Mouse (Mus musculus): Measurements from ENCODE around the gene Cavin1.
"Not testable (repeated sequence)": the region's sequence is repeated elsewhere in the genome, so short reads cannot be mapped to it uniquely, and the experiment has no call there.

Gene Cavin1

GRCm38 (mm10) chr11:100970557-100970937 lies at the start of gene Cavin1:
Gene Cavin1, minus strand, starts transcription at chr11:100970887.
- no peak for DNase-seq (ENCODE audit: extremely low spot score, low spot score)

- DNase-seq (ENCODE audit: extremely low spot score, low spot score), result no peak
Observed at GRCm38 (mm10) chr11:101011641-101012040, 41.0 kb upstream of the Cavin1 start.

GRCm38 (mm10) chr11:101009888-101010784 lies 39.4 kb upstream of the Cavin1 start:
- peak; percentile 21 for DNase-seq (ENCODE audit: extremely low spot score, low spot score)

GRCm38 (mm10) chr11:101009046-101009887 lies 38.6 kb upstream of the Cavin1 start, which contains the start of gene Atp6v0a1:
Gene Atp6v0a1, plus strand, starts transcription at chr11:101009452.
- peak; percentile 93 for DNase-seq (ENCODE audit: extremely low spot score, low spot score)

GRCm38 (mm10) chr11:101008206-101009045 lies 37.7 kb upstream of the Cavin1 start:
- DNase-seq (ENCODE audit: extremely low spot score, low spot score), result no peak

- no peak for DNase-seq (ENCODE audit: extremely low spot score, low spot score)
Observed at GRCm38 (mm10) chr11:101003025-101003685, 32.5 kb upstream of the Cavin1 start.

GRCm38 (mm10) chr11:101001875-101002552 lies 31.3 kb upstream of the Cavin1 start:
- not testable (repeated sequence) for DNase-seq (ENCODE audit: extremely low spot score, low spot score)

GRCm38 (mm10) chr11:100999254-100999653 lies 28.6 kb upstream of the Cavin1 start:
- DNase-seq (ENCODE audit: extremely low spot score, low spot score), result no peak

GRCm38 (mm10) chr11:100998836-100999235 lies 28.1 kb upstream of the Cavin1 start:
- no peak for DNase-seq (ENCODE audit: extremely low spot score, low spot score)

GRCm38 (mm10) chr11:100996501-100996900 lies 25.8 kb upstream of the Cavin1 start:
- no peak for DNase-seq (ENCODE audit: extremely low spot score, low spot score)

GRCm38 (mm10) chr11:100994655-100995054 lies 24.0 kb upstream of the Cavin1 start:
- no peak for DNase-seq (ENCODE audit: extremely low spot score, low spot score)

- DNase-seq (ENCODE audit: extremely low spot score, low spot score), result no peak
Observed at GRCm38 (mm10) chr11:100994233-100994632, 23.5 kb upstream of the Cavin1 start.

GRCm38 (mm10) chr11:100993437-100993836 lies 22.8 kb upstream of the Cavin1 start:
- no peak for DNase-seq (ENCODE audit: extremely low spot score, low spot score)

- DNase-seq (ENCODE audit: extremely low spot score, low spot score), result no peak
Observed at GRCm38 (mm10) chr11:100991027-100991534, 20.4 kb upstream of the Cavin1 start.

- no peak for DNase-seq (ENCODE audit: extremely low spot score, low spot score)
Observed at GRCm38 (mm10) chr11:100989666-100990065, 19.0 kb upstream of the Cavin1 start.

GRCm38 (mm10) chr11:100988674-100989073 lies 18.0 kb upstream of the Cavin1 start:
- no peak for DNase-seq (ENCODE audit: extremely low spot score, low spot score)

GRCm38 (mm10) chr11:100985607-100986006 lies 14.9 kb upstream of the Cavin1 start:
- DNase-seq (ENCODE audit: extremely low spot score, low spot score), result no peak

- DNase-seq (ENCODE audit: extremely low spot score, low spot score), result no peak
Observed at GRCm38 (mm10) chr11:100983778-100984131, 13.1 kb upstream of the Cavin1 start.

- DNase-seq (ENCODE audit: extremely low spot score, low spot score), result peak; percentile 91
Observed at GRCm38 (mm10) chr11:100983125-100983777, 12.6 kb upstream of the Cavin1 start.

Measured in neural tube, embryonic 10.5 days (tissue).